Mouse (Mus musculus) embryonic facial prominence, embryonic 15.5 days (tissue): ENCODE data around the gene Hoxc5. TPM values are rescaled to one million over a fixed set of nuclear protein-coding genes. Genes with fewer than 3 reads are reported as not detected.

Source experiments
- ATAC-seq: fragments of 200-750 bp; cut with Nextera tagmentation; 2 replicates; pipeline ENCODE4 v1.8.0; 2017; ENCODE audit warnings: low read depth, moderate TSS enrichment; ENCODE audit not compliant: insufficient number of reproducible peaks, low FRiP score, low TSS enrichment
- H3K27ac ChIP-seq: fragments of 300-500 bp; sonication (generic); replicated peaks from 2 replicates; pipeline ENCODE4 v1.5.1; 2015; ENCODE audit warnings: mild to moderate bottlenecking, inconsistent platforms
- H3K27me3 ChIP-seq: fragments of 300-500 bp; sonication (generic); 2 replicates; pipeline ENCODE4 v1.6.1; 2015; ENCODE audit warnings: inconsistent platforms
- H3K36me3 ChIP-seq: fragments of 300-500 bp; sonication (generic); 2 replicates; pipeline ENCODE4 v1.6.1; 2015; ENCODE audit warnings: mild to moderate bottlenecking, inconsistent platforms
- H3K4me1 ChIP-seq: fragments of 300-500 bp; sonication (generic); 2 replicates; pipeline ENCODE4 v1.6.1; 2015; ENCODE audit warnings: inconsistent platforms
- H3K4me2 ChIP-seq: fragments of 300-500 bp; sonication (generic); replicated peaks from 2 replicates; pipeline ENCODE4 v1.6.1; 2015; ENCODE audit warnings: mild to moderate bottlenecking, inconsistent platforms
- H3K4me3 ChIP-seq: fragments of 300-500 bp; sonication (generic); replicated peaks from 2 replicates; pipeline ENCODE4 v1.5.1; 2015; ENCODE audit warnings: mild to moderate bottlenecking, inconsistent platforms
- H3K9ac ChIP-seq: fragments of 300-500 bp; sonication (generic); 2 replicates; pipeline ENCODE4 v1.6.1; 2015; ENCODE audit warnings: inconsistent platforms
- H3K9me3 ChIP-seq: fragments of 300-500 bp; sonication (generic); replicated peaks from 2 replicates; pipeline ENCODE4 v1.6.1; 2016; ENCODE audit warnings: inconsistent platforms
- WGBS: fragments of 180-500 bp; shearing (Covaris S2); methylation state at CpG from one replicate; pipeline ENCODE4 v1.1.7; 2015; 5-methylcytosine and 5-hydroxymethylcytosine counted together
- polyA plus RNA-seq: library from polyadenylated mRNA; unstranded; fragments of >200 nt; fragmentation: Nextera tagmentation; extraction: Ambion mirVana; gene quantifications from 2 replicates; pipeline ENCODE4 v1.2.1, GENCODE M21; 2015

The Hoxc5 gene
- polyA plus RNA-seq, 1 experiment from 2014 or later, result 2.1 TPM

- H3K27me3 ChIP-seq, result peaks cover 98% of the 10 kb centered on the region
- no peak overlapping the region for H3K4me2 ChIP-seq
- 5% methylated on average over 5 of the region's 5 CpGs for WGBS
- H3K27ac ChIP-seq, result no peak overlapping the region
- H3K9ac ChIP-seq, result no peak overlapping the region
- ATAC-seq, result no peak
- H3K4me3 ChIP-seq, result no peak overlapping the region
- H3K9me3 ChIP-seq, result no peaks in the 10 kb centered on the region
- H3K36me3 ChIP-seq, result no peaks in the 10 kb centered on the region
- H3K4me1 ChIP-seq, result no peaks in the 10 kb centered on the region
These were observed 38.6 kb downstream of the Hoxc5 start for GRCm38 (mm10) chr15:103005797-103006196.

- Histone ChIP-seq H3K4me2 (no peak overlapping the region), H3K9me3 (no peaks in the 10 kb centered on the region), H3K36me3 (no peaks in the 10 kb centered on the region), H3K9ac (no peak overlapping the region), H3K27ac (no peak overlapping the region), H3K4me1 (no peaks in the 10 kb centered on the region), H3K27me3 (peaks cover 98% of the 10 kb centered on the region), H3K4me3 (no peak overlapping the region)
- 6% methylated on average over 1 of the region's 1 CpGs for WGBS
- no peak for ATAC-seq
These were observed 39.1 kb downstream of the Hoxc5 start for GRCm38 (mm10) chr15:103006326-103006725.

DNA sequence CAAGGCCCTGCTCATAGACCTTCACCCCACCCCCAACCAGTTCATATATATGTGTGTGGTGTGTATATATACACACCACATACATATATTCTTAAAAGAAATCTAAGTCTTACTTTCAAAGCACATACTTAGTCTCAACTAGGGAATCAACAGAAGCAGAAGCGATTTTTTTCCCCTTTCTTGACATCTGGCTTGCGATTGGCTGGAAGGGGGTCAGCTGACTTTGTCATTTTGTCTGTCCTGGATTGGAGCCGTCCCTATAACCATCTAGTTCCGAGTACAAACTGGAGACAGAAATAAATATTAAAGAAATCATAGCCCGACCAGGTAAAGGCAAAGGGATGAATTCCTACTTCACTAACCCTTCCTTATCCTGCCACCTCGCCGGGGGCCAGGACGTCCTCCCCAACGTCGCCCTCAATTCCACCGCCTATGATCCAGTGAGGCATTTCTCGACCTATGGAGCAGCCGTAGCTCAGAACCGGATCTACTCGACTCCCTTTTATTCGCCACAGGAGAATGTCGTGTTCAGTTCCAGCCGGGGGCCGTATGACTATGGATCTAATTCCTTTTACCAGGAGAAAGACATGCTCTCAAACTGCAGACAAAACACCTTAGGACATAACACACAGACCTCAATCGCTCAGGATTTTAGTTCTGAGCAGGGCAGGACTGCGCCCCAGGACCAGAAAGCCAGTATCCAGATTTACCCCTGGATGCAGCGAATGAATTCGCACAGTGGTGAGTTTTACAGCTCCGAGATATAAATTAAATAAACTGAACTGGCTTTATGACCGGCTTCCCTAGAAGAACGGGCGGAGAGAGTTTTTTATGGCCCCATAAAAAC lies 42.2 kb downstream of the Hoxc5 start:
- H3K9me3 ChIP-seq, result no peaks in the 10 kb centered on the region
- H3K27ac ChIP-seq, result no peak overlapping the region
- no peak overlapping the region for H3K4me2 ChIP-seq
- H3K4me1 ChIP-seq, result peaks cover 7% of the 10 kb centered on the region
- H3K36me3 ChIP-seq, result no peaks in the 10 kb centered on the region
- no peak overlapping the region for H3K9ac ChIP-seq
- 0 out of 2 replicates have a peak overlapping the region, but pooled peaks have one; percentile 2 for H3K4me3 ChIP-seq
- peaks cover 98% of the 10 kb centered on the region for H3K27me3 ChIP-seq
- ATAC-seq, result no peak
- WGBS, result 3% methylated on average over 27 of the region's 27 CpGs

DNA sequence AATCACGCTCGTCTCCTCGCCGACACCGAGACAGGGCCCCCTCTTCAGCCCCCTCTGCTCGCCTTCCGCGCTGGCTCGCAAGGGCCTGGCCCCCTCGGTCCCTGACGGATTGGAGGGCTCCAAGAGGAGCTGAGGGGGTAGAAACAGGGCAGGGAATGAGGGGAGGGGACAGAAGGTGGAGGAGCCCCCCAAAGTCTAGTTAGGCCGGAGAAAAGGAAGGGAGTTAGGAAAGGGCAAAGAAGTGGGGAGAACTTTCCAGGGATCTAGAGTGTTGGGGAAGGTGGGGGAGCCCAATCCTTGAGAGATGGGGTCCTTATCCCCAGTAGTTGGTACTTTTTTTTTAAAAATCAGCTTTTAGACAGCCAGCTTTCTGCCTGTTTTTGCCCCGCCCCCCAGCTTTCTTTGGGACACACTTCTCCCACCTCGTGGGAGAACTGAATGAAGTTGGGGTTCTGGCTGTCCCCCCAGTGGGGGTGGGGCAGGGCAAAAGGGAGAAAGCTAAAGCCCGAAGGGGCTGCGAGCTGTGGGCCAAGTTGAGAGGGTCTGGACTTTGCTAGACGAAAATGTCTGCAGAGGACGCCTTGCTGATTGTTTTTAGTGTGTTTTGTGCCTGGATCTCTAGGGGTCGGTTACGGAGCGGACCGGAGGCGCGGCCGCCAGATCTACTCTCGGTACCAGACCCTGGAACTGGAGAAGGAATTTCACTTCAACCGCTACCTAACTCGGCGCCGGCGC lies 43.0 kb downstream of the Hoxc5 start:
- peaks cover 15% of the 10 kb centered on the region for H3K4me1 ChIP-seq

GRCm38 (mm10) chr15:103010847-103011555 lies 43.8 kb downstream of the Hoxc5 start:
- H3K9me3 ChIP-seq, result no peaks in the 10 kb centered on the region
- H3K27me3 ChIP-seq, result peaks cover 98% of the 10 kb centered on the region
- H3K4me3 ChIP-seq, result no peak overlapping the region
- 6% methylated on average over 28 of the region's 28 CpGs for WGBS
- no peaks in the 10 kb centered on the region for H3K36me3 ChIP-seq
- ATAC-seq, result no peak
- no peak overlapping the region for H3K27ac ChIP-seq
- H3K4me2 ChIP-seq, result no peak overlapping the region
- no peak overlapping the region for H3K9ac ChIP-seq
- peaks cover 17% of the 10 kb centered on the region for H3K4me1 ChIP-seq

More for the DNA sequence above, 43.0 kb downstream of the Hoxc5 start:
- Histone ChIP-seq H3K9ac (no peak overlapping the region), H3K9me3 (no peaks in the 10 kb centered on the region), H3K36me3 (no peaks in the 10 kb centered on the region), H3K4me2 (no peak overlapping the region), H3K27ac (no peak overlapping the region), H3K4me3 (no peak overlapping the region), H3K27me3 (peaks cover 98% of the 10 kb centered on the region)
- no peak for ATAC-seq
- WGBS, result 4% methylated on average over 31 of the region's 31 CpGs

- Histone ChIP-seq H3K27ac (no peak overlapping the region), H3K36me3 (no peaks in the 10 kb centered on the region), H3K9me3 (no peaks in the 10 kb centered on the region), H3K4me3 (no peak overlapping the region), H3K27me3 (peaks cover 98% of the 10 kb centered on the region), H3K4me2 (no peak overlapping the region), H3K9ac (no peak overlapping the region), H3K4me1 (peaks cover 17% of the 10 kb centered on the region)
- 11% methylated on average over 26 of the region's 26 CpGs for WGBS
- ATAC-seq, result no peak
These were observed 44.8 kb downstream of the Hoxc5 start for GRCm38 (mm10) chr15:103011928-103012486.

DNA sequence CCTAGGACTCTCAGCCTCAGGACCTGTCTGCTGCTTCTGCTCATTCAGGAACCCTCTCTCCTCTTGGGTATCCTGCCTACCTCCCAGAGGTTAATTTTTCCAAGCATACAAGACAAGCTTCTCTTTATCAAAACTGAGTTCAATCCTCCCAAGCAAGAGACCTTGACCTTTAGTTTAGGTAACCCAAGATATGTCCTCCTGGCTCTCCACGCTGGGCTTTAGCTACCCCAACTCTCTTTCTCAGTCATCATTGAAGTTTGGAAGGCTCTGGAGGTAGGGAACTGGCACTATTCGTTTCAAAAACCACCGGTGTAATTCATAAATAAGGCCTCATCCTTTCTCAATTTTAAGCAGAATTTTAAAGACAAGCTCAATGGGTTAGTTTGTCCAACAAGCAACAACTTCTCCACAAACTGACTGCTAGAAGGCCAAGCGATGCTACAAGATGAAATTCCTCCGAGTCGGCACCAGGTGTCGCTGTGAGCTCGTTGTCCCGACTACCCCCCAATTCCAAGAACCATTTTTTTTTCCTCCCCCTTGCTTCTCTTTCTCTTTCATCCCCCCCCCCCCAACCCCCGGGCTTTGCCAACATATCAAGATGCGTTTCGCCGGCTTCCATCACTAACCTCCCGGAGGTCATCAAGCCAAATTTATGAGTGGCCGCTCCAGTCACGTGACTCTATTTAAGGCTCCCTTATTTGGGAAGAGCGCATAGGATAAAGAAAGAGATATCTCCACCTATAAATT lies 46.2 kb downstream of the Hoxc5 start:
- Histone ChIP-seq H3K9ac (no peak overlapping the region), H3K4me2 (peak overlapping the region; percentile 42), H3K4me3 (peak overlapping the region; percentile 30), H3K27ac (no peak overlapping the region), H3K4me1 (peaks cover 17% of the 10 kb centered on the region), H3K36me3 (no peaks in the 10 kb centered on the region), H3K27me3 (peaks cover 98% of the 10 kb centered on the region), H3K9me3 (no peaks in the 10 kb centered on the region)
- no peak for ATAC-seq
- 5% methylated on average over 17 of the region's 17 CpGs for WGBS

DNA sequence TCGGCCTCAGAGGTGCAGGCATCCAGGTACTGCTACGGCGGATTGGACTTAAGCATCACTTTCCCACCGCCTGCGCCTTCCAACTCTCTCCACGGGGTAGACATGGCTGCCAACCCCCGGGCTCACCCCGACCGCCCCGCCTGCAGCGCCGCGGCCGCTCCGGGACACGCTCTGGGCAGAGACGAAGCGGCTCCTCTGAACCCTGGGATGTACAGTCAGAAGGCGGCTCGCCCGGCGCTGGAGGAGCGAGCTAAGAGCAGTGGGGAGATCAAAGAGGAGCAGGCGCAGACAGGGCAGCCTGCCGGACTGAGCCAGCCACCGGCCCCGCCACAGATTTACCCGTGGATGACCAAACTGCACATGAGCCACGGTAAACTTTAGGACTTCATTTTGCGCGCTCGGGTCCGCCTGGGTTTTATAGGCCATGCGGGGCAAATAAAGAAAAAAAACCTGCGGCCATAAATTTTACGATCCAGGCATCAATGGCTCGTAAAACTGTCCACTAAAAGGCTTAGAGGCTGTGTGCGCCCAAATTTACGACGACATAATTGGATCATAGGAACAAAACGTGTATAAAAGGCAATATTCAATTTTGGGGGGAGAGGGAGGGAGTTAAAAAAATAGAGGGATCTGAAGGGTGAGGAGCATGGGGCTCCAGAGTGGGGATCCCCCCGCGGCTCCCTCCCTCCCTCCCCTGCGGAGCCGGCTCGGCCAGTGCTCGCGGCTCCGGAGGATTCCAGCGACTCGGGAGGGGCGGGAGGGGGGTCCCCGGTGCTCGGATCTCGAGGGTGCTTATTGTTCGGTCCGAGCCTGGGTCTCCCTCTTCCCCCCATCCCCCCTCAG lies 47.1 kb downstream of the Hoxc5 start:
- peaks cover 98% of the 10 kb centered on the region for H3K27me3 ChIP-seq
- H3K4me3 ChIP-seq, result peak overlapping the region; percentile 30
- H3K9ac ChIP-seq, result no peak overlapping the region
- 1% methylated on average over 45 of the region's 57 CpGs for WGBS
- no peak for ATAC-seq
- H3K36me3 ChIP-seq, result no peaks in the 10 kb centered on the region
- peaks cover 17% of the 10 kb centered on the region for H3K4me1 ChIP-seq
- H3K4me2 ChIP-seq, result peak overlapping the region; percentile 42
- H3K27ac ChIP-seq, result no peak overlapping the region
- no peaks in the 10 kb centered on the region for H3K9me3 ChIP-seq

- 4% methylated on average over 22 of the region's 28 CpGs for WGBS
- ATAC-seq, result no peak
- Histone ChIP-seq H3K9me3 (no peaks in the 10 kb centered on the region), H3K4me2 (peak overlapping the region; percentile 42), H3K4me3 (peak overlapping the region; percentile 30), H3K27ac (no peak overlapping the region), H3K27me3 (peaks cover 98% of the 10 kb centered on the region), H3K36me3 (no peaks in the 10 kb centered on the region), H3K4me1 (peaks cover 17% of the 10 kb centered on the region), H3K9ac (no peak overlapping the region)
These were observed 47.8 kb downstream of the Hoxc5 start for GRCm38 (mm10) chr15:103015009-103015399.
